Mouse (Mus musculus) stomach, embryonic 16.5 days (tissue): Measurements from ENCODE around the gene Peli1. TPM values are rescaled to one million over a fixed set of nuclear protein-coding genes. Genes with fewer than 3 reads are reported as not detected.

Source experiments
- ATAC-seq: fragments of 200-750 bp; cut with Nextera tagmentation; 2 replicates; pipeline ENCODE4 v1.8.0; 2017; ENCODE audit warnings: moderate number of reproducible peaks, moderate TSS enrichment; ENCODE audit not compliant: insufficient read depth, low FRiP score
- H3K27ac ChIP-seq: fragments of 300-500 bp; sonication (generic); 2 replicates; pipeline ENCODE4 v1.5.1; 2014; ENCODE audit warnings: low read length
- H3K27me3 ChIP-seq: fragments of 300-500 bp; sonication (generic); 2 replicates; pipeline ENCODE4 v1.6.1; 2014; ENCODE audit warnings: low read length, control low read depth, mixed read lengths; ENCODE audit not compliant: control insufficient read depth, insufficient read depth
- H3K36me3 ChIP-seq: fragments of 300-500 bp; sonication (generic); 2 replicates; pipeline ENCODE4 v1.6.1; 2014; ENCODE audit warnings: low read length; ENCODE audit not compliant: control insufficient read depth, insufficient read depth
- H3K4me1 ChIP-seq: fragments of 300-500 bp; sonication (generic); 2 replicates; pipeline ENCODE4 v1.6.1; 2014; ENCODE audit warnings: low read length, control low read depth, mixed read lengths; ENCODE audit not compliant: control insufficient read depth, insufficient read depth
- H3K4me2 ChIP-seq: fragments of 300-500 bp; sonication (generic); 2 replicates; pipeline ENCODE4 v1.6.1; 2014; ENCODE audit warnings: low read depth, low read length, mixed read lengths
- H3K4me3 ChIP-seq: fragments of 300-500 bp; sonication (generic); replicated peaks from 2 replicates; pipeline ENCODE4 v1.5.1; 2014; ENCODE audit warnings: mild to moderate bottlenecking, low read length
- H3K9ac ChIP-seq: fragments of 300-500 bp; sonication (generic); 2 replicates; pipeline ENCODE4 v1.6.1; 2014; ENCODE audit warnings: low read length
- H3K9me3 ChIP-seq: fragments of 300-500 bp; sonication (generic); replicated peaks from 2 replicates; pipeline ENCODE4 v1.6.1; 2016; ENCODE audit warnings: low read length, control low read depth; ENCODE audit not compliant: control insufficient read depth
- WGBS: fragments of 180-500 bp; shearing (Covaris S2); extraction: QIAGEN DNeasy Blood & Tissue Kit; methylation state at CpG from one replicate; pipeline ENCODE4 v1.1.7; 2014; 5-methylcytosine and 5-hydroxymethylcytosine counted together
- polyA plus RNA-seq: library from polyadenylated mRNA; unstranded; fragments of >200 nt; fragmentation: Nextera tagmentation; extraction: Ambion mirVana; gene quantifications from 2 replicates; pipeline ENCODE4 v1.2.1, GENCODE M21; 2015

Peli1 gene
- polyA plus RNA-seq, 1 experiment from 2014 or later, result 24.3 TPM

DNA sequence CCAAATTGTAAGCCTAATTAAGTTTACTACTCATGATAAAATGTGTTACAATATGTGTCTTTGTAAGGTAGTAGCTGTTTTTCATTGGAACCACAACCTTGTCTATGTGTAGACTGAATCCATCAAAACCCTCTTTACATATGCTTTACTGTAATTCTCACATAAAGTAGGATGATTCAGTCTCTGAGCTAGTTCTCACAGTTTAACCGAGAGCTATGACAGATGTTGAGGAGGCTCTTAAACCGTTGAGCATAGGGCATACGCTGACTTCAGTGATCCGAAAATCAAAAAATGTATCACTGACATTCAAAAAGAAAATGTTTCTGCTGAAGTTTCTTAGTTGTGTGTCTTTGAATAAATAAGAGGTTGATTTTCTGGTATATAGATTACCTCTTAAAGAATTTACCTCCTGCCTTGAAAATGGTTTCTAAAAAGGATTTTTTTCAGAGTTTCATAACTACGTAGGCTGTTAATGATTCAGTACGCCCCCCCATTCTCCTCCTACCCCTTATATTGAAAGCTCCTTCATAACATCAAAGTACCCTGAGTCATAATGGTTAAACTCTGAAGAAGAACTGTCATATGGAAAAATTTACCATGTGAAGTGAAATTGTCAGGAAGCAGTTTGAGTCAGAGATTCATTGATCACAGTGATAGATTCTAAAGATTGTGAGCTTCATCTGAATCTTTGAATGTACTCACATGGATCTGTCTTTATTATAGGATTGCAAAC lies 11.3 kb downstream of the Peli1 start:
- Histone ChIP-seq H3K4me3 (no peak overlapping the region), H3K36me3 (no peaks in the 10 kb centered on the region), H3K27me3 (no peaks in the 10 kb centered on the region), H3K9ac (no peak overlapping the region), H3K4me1 (no peaks in the 10 kb centered on the region), H3K9me3 (no peaks in the 10 kb centered on the region), H3K4me2 (no peak overlapping the region), H3K27ac (no peak overlapping the region)
- ATAC-seq, result no peak
- 84% methylated on average over 6 of the region's 6 CpGs for WGBS

DNA sequence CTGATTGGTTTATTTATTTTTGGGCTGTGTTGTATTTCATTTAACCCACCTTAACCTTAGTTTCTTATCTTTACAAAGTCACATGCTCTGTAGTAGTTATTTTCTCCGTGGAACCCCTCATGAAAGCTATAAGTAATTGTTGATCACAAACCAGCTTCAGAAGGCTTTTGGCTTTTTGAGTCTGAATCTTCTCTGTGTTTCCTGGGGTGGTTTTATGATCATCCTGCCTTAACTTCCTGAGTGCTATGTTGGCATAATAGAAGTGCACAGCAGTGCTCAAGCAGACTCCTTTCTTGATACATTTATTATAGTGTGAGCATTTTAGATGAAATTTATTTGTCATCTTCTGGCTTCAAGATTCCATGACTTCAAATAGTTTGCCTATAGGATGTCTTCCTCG lies 12.1 kb downstream of the Peli1 start:
- 67% methylated on average over 2 of the region's 2 CpGs for WGBS
- no peaks in the 10 kb centered on the region for H3K36me3 ChIP-seq
- H3K27ac ChIP-seq, result no peak overlapping the region
- H3K27me3 ChIP-seq, result no peaks in the 10 kb centered on the region
- ATAC-seq, result no peak
- no peak overlapping the region for H3K4me3 ChIP-seq
- no peaks in the 10 kb centered on the region for H3K9me3 ChIP-seq
- no peaks in the 10 kb centered on the region for H3K4me1 ChIP-seq
- H3K9ac ChIP-seq, result no peak overlapping the region
- no peak overlapping the region for H3K4me2 ChIP-seq

DNA sequence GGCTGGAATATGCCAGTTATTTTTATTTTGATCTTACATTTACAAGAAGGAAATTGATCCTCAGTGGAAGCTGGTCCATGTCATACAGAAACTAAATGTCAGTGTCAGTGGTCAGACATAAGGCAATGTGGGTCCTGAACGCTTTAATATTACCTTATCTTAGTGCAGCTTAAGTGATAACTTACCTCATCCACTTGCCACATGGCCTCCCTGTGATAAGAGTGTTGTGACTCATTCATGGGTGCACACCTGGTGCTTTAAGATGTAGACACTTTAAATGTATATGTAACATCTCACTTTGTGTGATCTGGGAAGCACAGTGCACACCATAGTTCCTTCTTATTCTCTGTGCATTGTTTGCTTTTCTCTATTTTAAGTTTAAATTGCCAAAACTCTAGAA lies 14.3 kb downstream of the Peli1 start:
- Histone ChIP-seq H3K36me3 (no peaks in the 10 kb centered on the region), H3K27me3 (no peaks in the 10 kb centered on the region), H3K27ac (no peak overlapping the region), H3K4me3 (no peak overlapping the region), H3K9me3 (no peaks in the 10 kb centered on the region), H3K4me2 (no peak overlapping the region), H3K4me1 (no peaks in the 10 kb centered on the region), H3K9ac (no peak overlapping the region)
- 48% methylated on average over 1 of the region's 1 CpGs for WGBS
- ATAC-seq, result no peak

DNA sequence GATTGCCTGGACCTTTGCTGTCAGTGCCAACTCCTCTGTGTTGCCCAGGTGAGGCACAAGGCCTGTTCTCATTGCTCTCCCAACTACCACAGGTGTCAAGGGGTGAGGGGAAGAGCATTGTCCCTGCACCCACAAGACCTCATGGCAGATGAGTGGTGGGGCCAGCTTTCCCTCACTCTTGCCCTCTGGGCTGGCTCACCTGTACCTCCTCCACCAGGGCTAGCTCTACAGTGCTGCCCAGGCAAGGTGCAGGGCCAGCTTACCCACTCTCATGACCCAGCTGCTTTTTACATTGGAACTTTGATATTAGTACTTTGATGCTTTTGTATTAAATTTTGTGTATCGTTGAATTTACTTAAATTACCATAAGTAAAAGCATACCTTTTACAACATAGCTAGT lies 16.0 kb downstream of the Peli1 start:
- Histone ChIP-seq H3K36me3 (no peaks in the 10 kb centered on the region), H3K27me3 (no peaks in the 10 kb centered on the region), H3K9ac (no peak overlapping the region), H3K4me2 (no peak overlapping the region), H3K27ac (no peak overlapping the region), H3K4me3 (no peak overlapping the region), H3K4me1 (no peaks in the 10 kb centered on the region), H3K9me3 (no peaks in the 10 kb centered on the region)
- 84% methylated on average over 1 of the region's 1 CpGs for WGBS
- ATAC-seq, result no peak

DNA sequence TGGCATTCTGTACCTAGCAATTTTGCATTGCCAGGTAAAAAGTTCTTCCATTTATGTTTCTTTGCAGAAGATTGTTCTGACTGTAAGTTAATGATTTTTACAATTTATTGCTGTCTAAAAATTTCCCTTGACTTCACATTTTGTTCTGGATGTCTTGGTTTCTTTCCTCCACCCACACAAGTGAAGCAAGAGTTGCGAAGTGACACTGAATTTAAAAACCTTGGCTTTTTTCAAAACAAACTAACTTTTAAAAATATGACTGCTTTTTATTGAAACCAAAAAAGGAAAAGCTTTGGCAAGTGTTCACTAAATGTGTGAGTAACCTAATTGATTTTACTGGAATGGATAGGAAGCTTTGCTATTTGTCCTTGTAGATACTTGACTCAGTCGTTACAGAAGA lies 18.2 kb downstream of the Peli1 start:
- H3K27ac ChIP-seq, result no peak overlapping the region
- H3K27me3 ChIP-seq, result no peaks in the 10 kb centered on the region
- WGBS, result 79% methylated on average over 2 of the region's 2 CpGs
- ATAC-seq, result no peak
- no peak overlapping the region for H3K4me2 ChIP-seq
- H3K9ac ChIP-seq, result no peak overlapping the region
- no peaks in the 10 kb centered on the region for H3K4me1 ChIP-seq
- H3K4me3 ChIP-seq, result no peak overlapping the region
- no peaks in the 10 kb centered on the region for H3K36me3 ChIP-seq
- H3K9me3 ChIP-seq, result no peaks in the 10 kb centered on the region

DNA sequence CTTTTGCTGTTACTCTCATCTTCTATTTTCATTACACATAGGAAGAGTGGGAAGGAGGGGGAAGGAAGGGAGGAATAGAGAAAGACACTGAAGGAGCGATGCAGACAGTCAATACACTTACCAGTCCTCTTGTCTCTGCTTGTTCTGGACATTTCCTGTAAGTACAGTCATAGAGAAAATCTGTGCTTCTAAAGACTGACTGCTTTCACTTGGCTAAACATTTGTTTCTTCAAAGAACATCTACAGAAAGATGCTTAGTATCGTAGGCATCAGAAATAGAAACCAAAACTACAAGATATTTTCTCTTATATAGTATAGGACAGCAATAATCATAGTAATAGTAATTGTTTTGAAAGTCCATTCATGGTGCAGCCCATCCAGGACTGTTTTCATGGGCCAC lies 23.4 kb downstream of the Peli1 start:
- Histone ChIP-seq H3K9me3 (no peaks in the 10 kb centered on the region), H3K27me3 (no peaks in the 10 kb centered on the region), H3K4me2 (no peak overlapping the region), H3K27ac (no peak overlapping the region), H3K4me1 (no peaks in the 10 kb centered on the region), H3K36me3 (no peaks in the 10 kb centered on the region), H3K4me3 (no peak overlapping the region), H3K9ac (no peak overlapping the region)
- WGBS, result 80% methylated on average over 2 of the region's 2 CpGs
- ATAC-seq, result no peak

DNA sequence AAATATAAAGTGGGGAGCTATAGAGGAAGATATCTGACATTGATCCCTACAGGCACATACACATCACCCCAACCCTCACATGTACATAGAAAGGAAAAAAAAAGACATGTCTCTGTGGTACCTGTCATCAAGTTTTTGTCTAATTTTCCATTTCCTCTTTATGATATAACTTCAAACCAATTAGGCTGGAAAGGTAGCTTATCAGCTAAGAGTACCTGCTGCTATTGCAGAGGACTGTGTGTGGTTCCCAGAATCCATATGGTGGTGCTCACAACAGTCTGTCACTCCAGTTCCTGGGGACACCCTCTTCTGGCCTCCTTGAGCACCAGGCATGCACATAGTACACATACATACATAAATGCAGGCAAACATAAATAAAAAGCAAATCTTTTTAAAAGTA lies 24.7 kb downstream of the Peli1 start:
- no peak overlapping the region for H3K4me3 ChIP-seq
- H3K36me3 ChIP-seq, result no peaks in the 10 kb centered on the region
- no peaks in the 10 kb centered on the region for H3K4me1 ChIP-seq
- no peak overlapping the region for H3K27ac ChIP-seq
- H3K9ac ChIP-seq, result no peak overlapping the region
- no peak for ATAC-seq
- H3K27me3 ChIP-seq, result no peaks in the 10 kb centered on the region
- H3K9me3 ChIP-seq, result no peaks in the 10 kb centered on the region
- no peak overlapping the region for H3K4me2 ChIP-seq

DNA sequence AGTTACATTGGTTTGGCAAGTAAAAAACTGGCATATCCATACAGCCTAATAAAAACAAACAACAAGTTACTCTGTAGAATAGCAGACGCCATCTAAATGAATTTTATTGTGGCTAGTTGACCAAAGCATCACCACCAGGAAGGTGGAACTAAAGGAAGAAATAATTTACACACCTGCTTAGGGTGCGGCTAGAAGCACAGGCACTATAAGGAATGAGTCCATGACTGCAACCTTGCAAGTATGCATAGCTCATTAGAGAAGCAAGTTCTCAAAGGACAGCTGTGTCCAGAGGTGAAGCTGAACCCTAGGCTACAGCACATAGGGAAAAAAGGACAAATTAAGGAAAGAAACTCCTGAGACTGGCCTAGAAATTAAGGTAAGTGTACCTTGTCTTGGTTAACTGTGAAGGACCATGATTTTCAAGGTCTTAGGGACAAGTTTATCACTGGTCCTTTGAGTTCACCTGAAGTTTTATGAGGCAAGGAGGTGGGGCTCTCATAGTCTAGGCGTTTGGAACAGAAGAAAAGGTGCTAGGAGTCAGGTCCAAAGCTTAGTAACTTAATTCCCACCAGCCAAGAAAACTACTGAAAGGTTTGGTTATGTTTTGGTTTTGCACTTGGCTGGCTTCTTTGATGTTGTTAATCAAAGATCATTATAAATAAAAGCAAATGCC lies 25.7 kb downstream of the Peli1 start:
- no peaks in the 10 kb centered on the region for H3K9me3 ChIP-seq
- H3K4me2 ChIP-seq, result no peak overlapping the region
- H3K27ac ChIP-seq, result no peak overlapping the region
- no peak for ATAC-seq
- no peaks in the 10 kb centered on the region for H3K36me3 ChIP-seq
- no peak overlapping the region for H3K4me3 ChIP-seq
- no peaks in the 10 kb centered on the region for H3K27me3 ChIP-seq
- no peaks in the 10 kb centered on the region for H3K4me1 ChIP-seq
- H3K9ac ChIP-seq, result no peak overlapping the region
- WGBS, result 73% methylated on average over 3 of the region's 3 CpGs

DNA sequence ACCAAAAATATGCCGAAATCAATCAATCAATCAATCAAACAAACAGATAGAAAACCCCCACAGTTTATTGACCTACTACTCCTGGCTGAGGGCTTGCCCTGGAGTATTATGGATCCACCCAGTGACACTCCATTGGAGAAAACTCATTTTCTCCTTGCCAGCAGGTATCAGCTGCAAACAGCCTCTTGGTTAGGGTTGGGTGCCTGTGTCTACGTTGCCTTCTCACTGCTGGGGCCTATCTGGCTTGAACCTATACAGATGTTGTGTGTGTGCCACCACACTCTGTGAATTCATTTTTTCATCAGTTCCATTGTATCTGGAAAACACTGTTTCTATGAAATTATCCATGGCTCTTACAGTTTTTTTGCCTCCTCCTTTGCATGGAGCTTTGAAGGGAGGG lies 30.6 kb downstream of the Peli1 start:
- Histone ChIP-seq H3K9me3 (no peaks in the 10 kb centered on the region), H3K4me1 (no peaks in the 10 kb centered on the region)
- 79% methylated on average over 2 of the region's 2 CpGs for WGBS

More for the DNA sequence above, 30.6 kb downstream of the Peli1 start:
- Histone ChIP-seq H3K4me3 (no peak overlapping the region), H3K4me2 (no peak overlapping the region), H3K36me3 (no peaks in the 10 kb centered on the region), H3K9ac (no peak overlapping the region), H3K27me3 (no peaks in the 10 kb centered on the region), H3K27ac (no peak overlapping the region)
- ATAC-seq, result no peak
